Mouse (Mus musculus): Measurements from ENCODE around the gene Pbxip1. TPM values are rescaled to one million over a fixed set of nuclear protein-coding genes. Genes with fewer than 3 reads are reported as not detected.

Gene Pbxip1
- polyA plus RNA-seq, 1 experiment from 2014 or later, result 48.6 TPM

- no peak overlapping the region for H3K4me2 ChIP-seq (replicated peaks; ENCODE audit: low read depth)
- H3K9me3 ChIP-seq (ENCODE audit: control insufficient read depth, low read length), result no peaks in the 10 kb centered on the region
- H3K36me3 ChIP-seq (ENCODE audit: control insufficient read depth, insufficient read depth, low read length), result peaks cover 5% of the 10 kb centered on the region; the same call in 1 of the 2 replicates
- no peak overlapping the region for H3K9ac ChIP-seq (ENCODE audit: low read length)
- no peak for DNase-seq (ENCODE audit: low spot score)
- no peak overlapping the region for H3K27ac ChIP-seq (replicated peaks)
- whole genome bisulfite sequencing, result 61% methylated on average over 7 of the region's 7 CpGs
- no peaks in the 10 kb centered on the region for H3K27me3 ChIP-seq (ENCODE audit: control insufficient read depth, insufficient read depth, low read length)
- H3K4me3 ChIP-seq (ENCODE audit: low read depth, low read length), result no peak overlapping the region
- peaks cover 9% of the 10 kb centered on the region for H3K4me1 ChIP-seq (replicated peaks; ENCODE audit: control insufficient read depth, insufficient read depth)
- TF ChIP-seq EP300 (optimal IDR thresholded peaks at IDR 0.05), result no peak
- TF ChIP-seq CTCF (IDR thresholded peaks at IDR 0.05; ENCODE audit: low read depth), result no peak
- no peak for ATAC-seq (ENCODE audit: low FRiP score, low TSS enrichment)
Observed at GRCm38 (mm10) chr3:89435041-89435440, 1.5 kb upstream of the Pbxip1 start.

GRCm38 (mm10) chr3:89437269-89437668, 763 bp downstream of the Pbxip1 start:
- no peaks in the 10 kb centered on the region for H3K9me3 ChIP-seq (ENCODE audit: control insufficient read depth, low read length)
- peaks cover 5% of the 10 kb centered on the region; the same call in 1 of the 2 replicates for H3K36me3 ChIP-seq (ENCODE audit: control insufficient read depth, insufficient read depth, low read length)
- H3K4me3 ChIP-seq (ENCODE audit: low read depth, low read length), result peak overlapping the region; percentile 48
- peak overlapping the region; percentile 59 for H3K9ac ChIP-seq (ENCODE audit: low read length)
- H3K27me3 ChIP-seq (ENCODE audit: control insufficient read depth, insufficient read depth, low read length), result no peaks in the 10 kb centered on the region
- no peak for TF ChIP-seq EP300 (optimal IDR thresholded peaks at IDR 0.05)
- no peak for TF ChIP-seq CTCF (IDR thresholded peaks at IDR 0.05; ENCODE audit: low read depth)
- DNase-seq (ENCODE audit: low spot score) (peak; percentile 37), ATAC-seq (ENCODE audit: low FRiP score, low TSS enrichment) (peak; percentile 43; the same call in 1 of the 2 replicates)
- peak overlapping the region; percentile 67 for H3K4me2 ChIP-seq (replicated peaks; ENCODE audit: low read depth)
- H3K27ac ChIP-seq (replicated peaks), result peak overlapping the region; percentile 66
- peaks cover 5% of the 10 kb centered on the region for H3K4me1 ChIP-seq (replicated peaks; ENCODE audit: control insufficient read depth, insufficient read depth)
- 28% methylated on average over 5 of the region's 5 CpGs for WGBS

DNA sequence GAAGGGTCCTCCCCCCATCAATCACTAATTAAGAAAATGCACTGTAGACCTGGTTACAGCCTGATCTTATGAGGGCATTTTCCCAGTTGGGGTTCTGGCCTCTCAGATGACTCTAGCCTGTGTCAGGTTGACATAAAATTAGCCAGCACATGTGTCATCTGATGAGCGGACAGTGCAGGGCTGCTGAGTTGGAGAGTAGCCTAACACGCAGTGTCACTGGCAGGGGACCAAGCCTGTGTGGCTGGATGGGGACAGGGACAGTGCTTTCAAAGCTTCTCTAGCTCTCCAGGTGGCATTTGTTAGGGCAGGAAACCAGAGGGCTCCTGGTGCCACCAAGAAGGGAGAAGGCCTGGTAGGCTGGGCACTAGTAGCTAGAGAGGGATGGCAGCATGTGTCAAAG, 4.2 kb downstream of the Pbxip1 start:
- no peak overlapping the region for H3K27ac ChIP-seq (replicated peaks)
- H3K9me3 ChIP-seq (ENCODE audit: control insufficient read depth, low read length), result no peaks in the 10 kb centered on the region
- ATAC-seq (ENCODE audit: low FRiP score, low TSS enrichment), result no peak
- TF ChIP-seq CTCF (IDR thresholded peaks at IDR 0.05; ENCODE audit: low read depth), result no peak
- TF ChIP-seq EP300 (optimal IDR thresholded peaks at IDR 0.05), result no peak
- no peaks in the 10 kb centered on the region for H3K27me3 ChIP-seq (ENCODE audit: control insufficient read depth, insufficient read depth, low read length)
- WGBS, result 88% methylated on average over 2 of the region's 2 CpGs
- peaks cover 5% of the 10 kb centered on the region for H3K4me1 ChIP-seq (replicated peaks; ENCODE audit: control insufficient read depth, insufficient read depth)
- DNase-seq (ENCODE audit: low spot score), result no peak
- no peak overlapping the region for H3K4me3 ChIP-seq (ENCODE audit: low read depth, low read length)
- no peak overlapping the region for H3K9ac ChIP-seq (ENCODE audit: low read length)
- no peak overlapping the region for H3K4me2 ChIP-seq (replicated peaks; ENCODE audit: low read depth)
- peaks cover 7% of the 10 kb centered on the region; the same call in 1 of the 2 replicates for H3K36me3 ChIP-seq (ENCODE audit: control insufficient read depth, insufficient read depth, low read length)

GRCm38 (mm10) chr3:89448720-89449537, 12.4 kb downstream of the Pbxip1 start:
- no peak for DNase-seq (ENCODE audit: low spot score)
- ATAC-seq (ENCODE audit: low FRiP score, low TSS enrichment), result peak; percentile 4; the same call in 1 of the 2 replicates
- H3K27ac ChIP-seq (replicated peaks), result 0 out of 2 replicates have a peak overlapping the region, but pooled peaks have one; percentile 18

DNA sequence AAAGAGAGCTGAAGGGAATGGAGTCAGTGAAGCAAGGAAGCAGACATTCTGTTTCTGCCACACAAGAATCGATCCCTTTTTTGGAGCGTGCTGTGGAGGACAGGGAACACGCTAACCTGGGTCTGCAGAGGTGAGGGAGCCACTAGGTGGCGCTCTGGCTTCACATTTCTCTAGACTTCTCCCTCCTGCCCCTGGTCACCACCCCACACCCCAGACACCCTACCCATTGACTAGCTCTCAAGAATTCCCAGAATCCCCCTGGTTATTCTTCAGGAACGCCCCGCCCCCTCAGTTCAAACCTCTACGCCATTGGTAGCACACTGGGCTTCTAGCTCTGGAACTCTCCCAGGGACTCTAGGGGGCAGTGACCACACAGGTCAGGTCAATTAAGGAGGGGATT, 13.0 kb downstream of the Pbxip1 start:
- no peak overlapping the region for H3K4me2 ChIP-seq (replicated peaks; ENCODE audit: low read depth)
- 55% methylated on average over 7 of the region's 7 CpGs for WGBS

More at GRCm38 (mm10) chr3:89448720-89449537, 12.4 kb downstream of the Pbxip1 start:
- H3K36me3 ChIP-seq (ENCODE audit: control insufficient read depth, insufficient read depth, low read length), result peaks cover 5% of the 10 kb centered on the region; the same call in 1 of the 2 replicates
- H3K9ac ChIP-seq (ENCODE audit: low read length), result no peak overlapping the region
- H3K27me3 ChIP-seq (ENCODE audit: control insufficient read depth, insufficient read depth, low read length), result no peaks in the 10 kb centered on the region
- H3K9me3 ChIP-seq (ENCODE audit: control insufficient read depth, low read length), result no peaks in the 10 kb centered on the region
- H3K4me1 ChIP-seq (replicated peaks; ENCODE audit: control insufficient read depth, insufficient read depth), result no peaks in the 10 kb centered on the region
- WGBS, result 54% methylated on average over 13 of the region's 13 CpGs
- 0 out of 2 replicates have a peak overlapping the region, but pooled peaks have one; percentile 5 for H3K4me2 ChIP-seq (replicated peaks; ENCODE audit: low read depth)
- TF ChIP-seq CTCF (IDR thresholded peaks at IDR 0.05; ENCODE audit: low read depth) (no peak), EP300 (optimal IDR thresholded peaks at IDR 0.05) (no peak)
- no peak overlapping the region for H3K4me3 ChIP-seq (ENCODE audit: low read depth, low read length)

GRCm38 (mm10) chr3:89451916-89452315, 15.4 kb downstream of the Pbxip1 start:
- Histone ChIP-seq H3K27me3 (ENCODE audit: control insufficient read depth, insufficient read depth, low read length) (no peaks in the 10 kb centered on the region), H3K9me3 (ENCODE audit: control insufficient read depth, low read length) (no peaks in the 10 kb centered on the region), H3K4me1 (replicated peaks; ENCODE audit: control insufficient read depth, insufficient read depth) (no peaks in the 10 kb centered on the region), H3K27ac (replicated peaks) (no peak overlapping the region), H3K36me3 (ENCODE audit: control insufficient read depth, insufficient read depth, low read length) (no peaks in the 10 kb centered on the region; the same call in 1 of the 2 replicates), H3K4me2 (replicated peaks; ENCODE audit: low read depth) (no peak overlapping the region), H3K9ac (ENCODE audit: low read length) (no peak overlapping the region), H3K4me3 (ENCODE audit: low read depth, low read length) (no peak overlapping the region)
- WGBS, result 80% methylated on average over 1 of the region's 1 CpGs
- TF ChIP-seq EP300 (optimal IDR thresholded peaks at IDR 0.05) (no peak), CTCF (IDR thresholded peaks at IDR 0.05; ENCODE audit: low read depth) (no peak)
- ATAC-seq (ENCODE audit: low FRiP score, low TSS enrichment) (no peak), DNase-seq (ENCODE audit: low spot score) (no peak)

More for the DNA sequence above, 13.0 kb downstream of the Pbxip1 start:
- Histone ChIP-seq H3K9ac (ENCODE audit: low read length) (no peak overlapping the region), H3K27ac (replicated peaks) (0 out of 2 replicates have a peak overlapping the region, but pooled peaks have one; percentile 18), H3K9me3 (ENCODE audit: control insufficient read depth, low read length) (no peaks in the 10 kb centered on the region), H3K4me1 (replicated peaks; ENCODE audit: control insufficient read depth, insufficient read depth) (no peaks in the 10 kb centered on the region), H3K36me3 (ENCODE audit: control insufficient read depth, insufficient read depth, low read length) (peaks cover 5% of the 10 kb centered on the region; the same call in 1 of the 2 replicates), H3K27me3 (ENCODE audit: control insufficient read depth, insufficient read depth, low read length) (no peaks in the 10 kb centered on the region), H3K4me3 (ENCODE audit: low read depth, low read length) (no peak overlapping the region)
- peak; percentile 67 for ATAC-seq (ENCODE audit: low FRiP score, low TSS enrichment)
- TF ChIP-seq CTCF (IDR thresholded peaks at IDR 0.05; ENCODE audit: low read depth) (peak; percentile 82), EP300 (optimal IDR thresholded peaks at IDR 0.05) (no peak)
- peak; percentile 81 for DNase-seq (ENCODE audit: low spot score)
